Mouse (Mus musculus) erythroblast, embryonic 14.5 days (primary cell): ENCODE measurements at regions not wholly inside any gene's neighbourhood (a gene's known extent, or its start where the extent isn't known, plus 50 kb on each side); places are given as distances from the start of the nearest gene placed in this dataset.

Source experiments
- H3K27me3 ChIP-seq: 2 replicates; pipeline ENCODE4 v1.6.1; 2012; ENCODE audit warnings: inconsistent platforms; ENCODE audit not compliant: control insufficient read depth
- H3K36me3 ChIP-seq: 2 replicates; pipeline ENCODE4 v1.6.1; 2012; ENCODE audit warnings: mild to moderate bottlenecking, inconsistent platforms; ENCODE audit not compliant: control insufficient read depth
- H3K4me1 ChIP-seq: 2 replicates; pipeline ENCODE4 v1.6.1; 2012; ENCODE audit warnings: inconsistent platforms; ENCODE audit not compliant: control insufficient read depth
- H3K4me3 ChIP-seq: replicated peaks from 2 replicates; pipeline ENCODE3; 2012; ENCODE audit warnings: moderate library complexity, mild to moderate bottlenecking, inconsistent platforms
- H3K9me3 ChIP-seq: 2 replicates; pipeline ENCODE4 v1.6.1; 2012; ENCODE audit warnings: low read length, inconsistent platforms, mixed read lengths; ENCODE audit not compliant: control insufficient read depth
- GATA1 ChIP-seq: IDR thresholded peaks from 2 replicates; pipeline ENCODE4 v1.6.1; 2012; ENCODE audit warnings: low read length, inconsistent platforms, mixed read lengths
- TAL1 ChIP-seq: IDR thresholded peaks from 3 replicates; pipeline ENCODE4 v1.6.1; 2012; ENCODE audit warnings: low read length, inconsistent platforms, mixed read lengths

GRCm38 (mm10) chr5:120371176-120371819 lies 60.2 kb upstream of the Lhx5 start:
- Histone ChIP-seq H3K4me1 (no peaks in the 10 kb centered on the region), H3K4me3 (no peak overlapping the region), H3K36me3 (no peaks in the 10 kb centered on the region), H3K9me3 (no peaks in the 10 kb centered on the region), H3K27me3 (peaks cover 15% of the 10 kb centered on the region)
- TF ChIP-seq GATA1 (no peak), TAL1 (no peak)

GRCm38 (mm10) chr5:120373426-120373825 lies 58.1 kb upstream of the Lhx5 start:
- peaks cover 15% of the 10 kb centered on the region for H3K27me3 ChIP-seq
- TF ChIP-seq TAL1 (no peak), GATA1 (no peak)
- no peaks in the 10 kb centered on the region for H3K36me3 ChIP-seq
- H3K4me1 ChIP-seq = no peaks in the 10 kb centered on the region
- no peak overlapping the region for H3K4me3 ChIP-seq
- no peaks in the 10 kb centered on the region for H3K9me3 ChIP-seq
